Mouse (Mus musculus) 416B (cell line): ENCODE results near the gene Gm16513.
"Not testable (repeated sequence)": the region's sequence is repeated elsewhere in the genome, so short reads cannot be mapped to it uniquely, and the experiment has no call there.

Experiments used
- DNase-seq: peaks from one replicate; pipeline ENCODE4 v3.0.0; 2011; ENCODE audit warnings: low read depth

The Gm16513 gene

GRCm38 (mm10) chr5:95182324-95182723 is at the start of gene Gm16513:
TSS of gene Gm16513 (plus strand) at chr5:95182624.
- DNase-seq, result not testable (repeated sequence)
